Mouse (Mus musculus) midbrain, embryonic 15.5 days (tissue): ENCODE data around the gene Ccdc102a. TPM values are rescaled to one million over a fixed set of nuclear protein-coding genes. Genes with fewer than 3 reads are reported as not detected.

Experiments
- ATAC-seq: fragments of 200-750 bp; cut with Nextera tagmentation; replicated peaks from 2 replicates; pipeline ENCODE4 v1.8.0; 2017; ENCODE audit warnings: moderate TSS enrichment
- H3K27ac ChIP-seq: fragments of 300-500 bp; sonication (generic); 2 replicates; pipeline ENCODE4 v1.5.1; 2015; ENCODE audit warnings: mild to moderate bottlenecking, inconsistent platforms
- H3K27me3 ChIP-seq: fragments of 300-500 bp; sonication (generic); replicated peaks from 2 replicates; pipeline ENCODE4 v1.6.1; 2015; ENCODE audit warnings: inconsistent platforms
- H3K36me3 ChIP-seq: fragments of 300-500 bp; sonication (generic); replicated peaks from 2 replicates; pipeline ENCODE4 v1.6.1; 2015; ENCODE audit warnings: inconsistent platforms
- H3K4me1 ChIP-seq: fragments of 300-500 bp; sonication (generic); 2 replicates; pipeline ENCODE4 v1.6.1; 2015; ENCODE audit warnings: inconsistent platforms
- H3K4me2 ChIP-seq: fragments of 300-500 bp; sonication (generic); 2 replicates; pipeline ENCODE4 v1.6.1; 2015; ENCODE audit warnings: inconsistent platforms, mild to moderate bottlenecking, moderate library complexity
- H3K4me3 ChIP-seq: fragments of 300-500 bp; sonication (generic); 2 replicates; pipeline ENCODE4 v1.5.1; 2015; ENCODE audit warnings: mild to moderate bottlenecking, inconsistent platforms
- H3K9ac ChIP-seq: fragments of 300-500 bp; sonication (generic); 2 replicates; pipeline ENCODE4 v1.6.1; 2015; ENCODE audit warnings: mild to moderate bottlenecking, inconsistent platforms
- H3K9me3 ChIP-seq: fragments of 300-500 bp; sonication (generic); 2 replicates; pipeline ENCODE4 v1.6.1; 2016; ENCODE audit warnings: inconsistent platforms
- WGBS: fragments of 180-500 bp; shearing (Covaris S2); methylation state at CpG from one replicate; pipeline ENCODE4 v1.1.7; 2015; ENCODE audit warnings: mixed read lengths; 5-methylcytosine and 5-hydroxymethylcytosine counted together
- polyA plus RNA-seq: library from polyadenylated mRNA; unstranded; fragments of >200 nt; fragmentation: Nextera tagmentation; extraction: Ambion mirVana; gene quantifications from 2 replicates; pipeline ENCODE4 v1.2.1, GENCODE M21; 2015

Ccdc102a gene
- polyA plus RNA-seq, 1 experiment from 2014 or later, result 4.9 TPM

- Histone ChIP-seq H3K4me3 (no peak overlapping the region), H3K9me3 (no peaks in the 10 kb centered on the region), H3K36me3 (no peaks in the 10 kb centered on the region), H3K27me3 (no peaks in the 10 kb centered on the region), H3K4me2 (no peak overlapping the region), H3K4me1 (peaks cover 9% of the 10 kb centered on the region), H3K9ac (no peak overlapping the region), H3K27ac (no peak overlapping the region)
- peak; percentile 81 for ATAC-seq
- 18% methylated on average over 4 of the region's 4 CpGs for WGBS
Observed at GRCm38 (mm10) chr8:94950046-94950445, 32.1 kb upstream of the Ccdc102a start.

GRCm38 (mm10) chr8:94949010-94949409, 31.1 kb upstream of the Ccdc102a start:
- Histone ChIP-seq H3K27me3 (no peaks in the 10 kb centered on the region), H3K4me2 (no peak overlapping the region), H3K4me3 (no peak overlapping the region), H3K9ac (no peak overlapping the region), H3K27ac (no peak overlapping the region), H3K36me3 (no peaks in the 10 kb centered on the region), H3K4me1 (peaks cover 9% of the 10 kb centered on the region), H3K9me3 (no peaks in the 10 kb centered on the region)
- ATAC-seq, result no peak
- 88% methylated on average over 4 of the region's 4 CpGs for WGBS

GRCm38 (mm10) chr8:94948421-94948820, 30.5 kb upstream of the Ccdc102a start:
- H3K36me3 ChIP-seq, result no peaks in the 10 kb centered on the region
- peaks cover 9% of the 10 kb centered on the region for H3K4me1 ChIP-seq
- ATAC-seq, result no peak
- H3K9ac ChIP-seq, result no peak overlapping the region
- no peaks in the 10 kb centered on the region for H3K9me3 ChIP-seq
- H3K27ac ChIP-seq, result no peak overlapping the region
- H3K4me2 ChIP-seq, result no peak overlapping the region
- no peaks in the 10 kb centered on the region for H3K27me3 ChIP-seq
- H3K4me3 ChIP-seq, result no peak overlapping the region
- 70% methylated on average over 4 of the region's 4 CpGs for WGBS

GRCm38 (mm10) chr8:94945185-94945584, 27.3 kb upstream of the Ccdc102a start:
- 54% methylated on average over 6 of the region's 6 CpGs for WGBS
- Histone ChIP-seq H3K4me3 (no peak overlapping the region), H3K9me3 (no peaks in the 10 kb centered on the region), H3K4me1 (peaks cover 5% of the 10 kb centered on the region), H3K27ac (no peak overlapping the region), H3K36me3 (no peaks in the 10 kb centered on the region), H3K27me3 (no peaks in the 10 kb centered on the region), H3K9ac (no peak overlapping the region), H3K4me2 (no peak overlapping the region)
- ATAC-seq, result no peak

- 20% methylated on average over 6 of the region's 6 CpGs for WGBS
- Histone ChIP-seq H3K9me3 (no peaks in the 10 kb centered on the region), H3K4me1 (peaks cover 4% of the 10 kb centered on the region), H3K27ac (no peak overlapping the region), H3K4me2 (no peak overlapping the region), H3K36me3 (no peaks in the 10 kb centered on the region), H3K27me3 (no peaks in the 10 kb centered on the region), H3K4me3 (no peak overlapping the region), H3K9ac (no peak overlapping the region)
- peak; percentile 22; the same call in 1 of the 2 replicates for ATAC-seq
Observed at GRCm38 (mm10) chr8:94942566-94942965, 24.7 kb upstream of the Ccdc102a start.

GRCm38 (mm10) chr8:94935172-94935571, 17.3 kb upstream of the Ccdc102a start:
- no peak for ATAC-seq
- H3K9me3 ChIP-seq, result no peaks in the 10 kb centered on the region
- H3K4me1 ChIP-seq, result no peaks in the 10 kb centered on the region
- H3K4me2 ChIP-seq, result no peak overlapping the region
- H3K27ac ChIP-seq, result no peak overlapping the region
- no peak overlapping the region for H3K9ac ChIP-seq
- H3K27me3 ChIP-seq, result no peaks in the 10 kb centered on the region
- H3K36me3 ChIP-seq, result no peaks in the 10 kb centered on the region
- H3K4me3 ChIP-seq, result no peak overlapping the region
- WGBS, result 75% methylated on average over 3 of the region's 3 CpGs

- no peaks in the 10 kb centered on the region for H3K36me3 ChIP-seq
- H3K9ac ChIP-seq, result no peak overlapping the region
- no peaks in the 10 kb centered on the region for H3K9me3 ChIP-seq
- no peak overlapping the region for H3K4me2 ChIP-seq
- H3K27ac ChIP-seq, result no peak overlapping the region
- no peaks in the 10 kb centered on the region for H3K4me1 ChIP-seq
- no peak overlapping the region for H3K4me3 ChIP-seq
- no peak for ATAC-seq
- H3K27me3 ChIP-seq, result no peaks in the 10 kb centered on the region
- WGBS, result 73% methylated on average over 5 of the region's 5 CpGs
Observed at GRCm38 (mm10) chr8:94933918-94934317, 16.0 kb upstream of the Ccdc102a start.

- no peak overlapping the region for H3K27ac ChIP-seq
- H3K27me3 ChIP-seq, result no peaks in the 10 kb centered on the region
- H3K4me1 ChIP-seq, result no peaks in the 10 kb centered on the region
- no peaks in the 10 kb centered on the region for H3K36me3 ChIP-seq
- no peak overlapping the region for H3K4me2 ChIP-seq
- no peak overlapping the region for H3K9ac ChIP-seq
- H3K9me3 ChIP-seq, result no peaks in the 10 kb centered on the region
- 85% methylated on average over 3 of the region's 3 CpGs for WGBS
- ATAC-seq, result no peak
- H3K4me3 ChIP-seq, result no peak overlapping the region
Observed at GRCm38 (mm10) chr8:94928227-94928626, 10.3 kb upstream of the Ccdc102a start.

GRCm38 (mm10) chr8:94923405-94923804, 5.5 kb upstream of the Ccdc102a start, which contains the start of gene Adgrg5:
TSS of gene Adgrg5 (plus strand) at chr8:94923694.
- Histone ChIP-seq H3K9ac (no peak within 1 kb of the TSS), H3K9me3 (no peaks in the 10 kb centered on the region), H3K27ac (no peak within 1 kb of the TSS), H3K27me3 (peaks cover 11% of the 10 kb centered on the region), H3K4me3 (no peak within 1 kb of the TSS), H3K4me1 (no peaks in the 10 kb centered on the region), H3K36me3 (no peaks in the 10 kb centered on the region), H3K4me2 (no peak within 1 kb of the TSS)
- 45% methylated on average over 7 of the region's 8 CpGs for WGBS
- ATAC-seq, result no peak

- Histone ChIP-seq H3K27me3 (peaks cover 19% of the 10 kb centered on the region), H3K36me3 (no peaks in the 10 kb centered on the region), H3K9me3 (no peaks in the 10 kb centered on the region), H3K27ac (no peak overlapping the region), H3K4me2 (no peak overlapping the region), H3K4me3 (no peak overlapping the region), H3K4me1 (peaks cover 6% of the 10 kb centered on the region), H3K9ac (no peak overlapping the region)
- 38% methylated on average over 8 of the region's 8 CpGs for WGBS
- no peak for ATAC-seq
Observed at GRCm38 (mm10) chr8:94922602-94923001, 4.7 kb upstream of the Ccdc102a start.

- no peak overlapping the region for H3K27ac ChIP-seq
- peaks cover 23% of the 10 kb centered on the region for H3K27me3 ChIP-seq
- H3K36me3 ChIP-seq, result no peaks in the 10 kb centered on the region
- no peak overlapping the region for H3K9ac ChIP-seq
- H3K4me2 ChIP-seq, result no peak overlapping the region
- H3K4me1 ChIP-seq, result peaks cover 10% of the 10 kb centered on the region
- 69% methylated on average over 6 of the region's 6 CpGs for WGBS
- H3K4me3 ChIP-seq, result no peak overlapping the region
- H3K9me3 ChIP-seq, result no peaks in the 10 kb centered on the region
- no peak for ATAC-seq
Observed at GRCm38 (mm10) chr8:94922176-94922575, 4.3 kb upstream of the Ccdc102a start.

- no peaks in the 10 kb centered on the region for H3K9me3 ChIP-seq
- H3K4me3 ChIP-seq, result no peak overlapping the region
- H3K27ac ChIP-seq, result no peak overlapping the region
- no peak overlapping the region for H3K9ac ChIP-seq
- ATAC-seq, result no peak
- peaks cover 41% of the 10 kb centered on the region for H3K27me3 ChIP-seq
- no peak overlapping the region for H3K4me2 ChIP-seq
- H3K36me3 ChIP-seq, result no peaks in the 10 kb centered on the region
- H3K4me1 ChIP-seq, result peaks cover 24% of the 10 kb centered on the region
Observed at GRCm38 (mm10) chr8:94919256-94919655, 1.4 kb upstream of the Ccdc102a start.

GRCm38 (mm10) chr8:94917352-94917751, 546 bp downstream of the Ccdc102a start:
- peaks cover 58% of the 10 kb centered on the region for H3K27me3 ChIP-seq
- under 1% methylated on average over 24 of the region's 27 CpGs for WGBS
- peak overlapping the region; percentile 90 for H3K4me2 ChIP-seq
- peaks cover 32% of the 10 kb centered on the region for H3K4me1 ChIP-seq
- peak overlapping the region; percentile 16 for H3K9ac ChIP-seq
- H3K4me3 ChIP-seq, result peak overlapping the region; percentile 51
- no peaks in the 10 kb centered on the region for H3K9me3 ChIP-seq
- H3K27ac ChIP-seq, result peak overlapping the region; percentile 34; the same call in 1 of the 2 replicates
- no peaks in the 10 kb centered on the region for H3K36me3 ChIP-seq
- ATAC-seq, result peak; percentile 90
